Mouse (Mus musculus): ENCODE measurements at regions not wholly inside any gene's neighbourhood (a gene's known extent, or its start where the extent isn't known, plus 50 kb on each side); places are given as distances from the start of the nearest gene placed in this dataset.
A peak's percentile ranks its signal among the peaks of the same experiment; 100 is the strongest.

GRCm38 (mm10) chr1:61318042-61318441 is 320.6 kb upstream of the Pard3b start:
- no peak for DNase-seq (ENCODE audit: low spot score)

- DNase-seq (ENCODE audit: low spot score): no peak
Measured at GRCm38 (mm10) chr1:61321513-61322145, 317.0 kb upstream of the Pard3b start.

- no peak for DNase-seq (ENCODE audit: low spot score)
Measured at GRCm38 (mm10) chr1:61331456-61331855, 307.2 kb upstream of the Pard3b start.

GRCm38 (mm10) chr1:61331906-61332305 is 306.7 kb upstream of the Pard3b start:
- no peak for DNase-seq (ENCODE audit: low spot score)

- no peak for DNase-seq (ENCODE audit: low spot score)
Measured at GRCm38 (mm10) chr1:61336367-61336766, 302.3 kb upstream of the Pard3b start.

GRCm38 (mm10) chr1:61352921-61353320 is 285.7 kb upstream of the Pard3b start:
- no peak for DNase-seq (ENCODE audit: low spot score)

- no peak for DNase-seq (ENCODE audit: low spot score)
Measured at GRCm38 (mm10) chr1:61353481-61353880, 285.1 kb upstream of the Pard3b start.

GRCm38 (mm10) chr1:61355241-61355640 is 283.4 kb upstream of the Pard3b start:
- DNase-seq (ENCODE audit: low spot score): no peak

GRCm38 (mm10) chr1:61359011-61359930 is 279.4 kb upstream of the Pard3b start:
- no peak for DNase-seq (ENCODE audit: low spot score)

GRCm38 (mm10) chr1:61372581-61372980 is 266.0 kb upstream of the Pard3b start:
- no peak for DNase-seq (ENCODE audit: low spot score)

- DNase-seq (ENCODE audit: low spot score): no peak
Measured at GRCm38 (mm10) chr1:61373661-61374491, 264.7 kb upstream of the Pard3b start.

- DNase-seq (ENCODE audit: low spot score): no peak
Measured at GRCm38 (mm10) chr1:61376417-61376816, 262.2 kb upstream of the Pard3b start.

GRCm38 (mm10) chr1:61377070-61377469 is 261.6 kb upstream of the Pard3b start:
- peak; percentile 16 for DNase-seq (ENCODE audit: low spot score)

GRCm38 (mm10) chr1:61378240-61378639 is 260.4 kb upstream of the Pard3b start:
- no peak for DNase-seq (ENCODE audit: low spot score)

GRCm38 (mm10) chr1:61379771-61380517 is 258.7 kb upstream of the Pard3b start:
- no peak for DNase-seq (ENCODE audit: low spot score)

- no peak for DNase-seq (ENCODE audit: low spot score)
Measured at GRCm38 (mm10) chr1:61387587-61387986, 251.0 kb upstream of the Pard3b start.

GRCm38 (mm10) chr1:61397796-61398195 is 240.8 kb upstream of the Pard3b start:
- no peak for DNase-seq (ENCODE audit: low spot score)

GRCm38 (mm10) chr1:61402339-61402738 is 236.3 kb upstream of the Pard3b start:
- no peak for DNase-seq (ENCODE audit: low spot score)

- DNase-seq (ENCODE audit: low spot score): no peak
Measured at GRCm38 (mm10) chr1:61407201-61407600, 231.4 kb upstream of the Pard3b start.

- DNase-seq (ENCODE audit: low spot score): no peak
Measured at GRCm38 (mm10) chr1:61414772-61415171, 223.9 kb upstream of the Pard3b start.

- no peak for DNase-seq (ENCODE audit: low spot score)
Measured at GRCm38 (mm10) chr1:61415426-61416195, 223.0 kb upstream of the Pard3b start.
